Mouse (Mus musculus) megakaryocyte, embryonic 14.5 days (primary cell): ENCODE measurements around the gene Lrmp.

ENCODE experiments used
- FLI1 ChIP-seq: IDR thresholded peaks from 2 replicates; pipeline ENCODE4 v1.6.1; 2012; ENCODE audit warnings: low read length, inconsistent platforms, mixed read lengths
- GATA1 ChIP-seq: IDR thresholded peaks from 3 replicates; pipeline ENCODE4 v1.6.1; 2012; ENCODE audit warnings: mixed read lengths, low read length, inconsistent platforms, borderline replicate concordance

DNA sequence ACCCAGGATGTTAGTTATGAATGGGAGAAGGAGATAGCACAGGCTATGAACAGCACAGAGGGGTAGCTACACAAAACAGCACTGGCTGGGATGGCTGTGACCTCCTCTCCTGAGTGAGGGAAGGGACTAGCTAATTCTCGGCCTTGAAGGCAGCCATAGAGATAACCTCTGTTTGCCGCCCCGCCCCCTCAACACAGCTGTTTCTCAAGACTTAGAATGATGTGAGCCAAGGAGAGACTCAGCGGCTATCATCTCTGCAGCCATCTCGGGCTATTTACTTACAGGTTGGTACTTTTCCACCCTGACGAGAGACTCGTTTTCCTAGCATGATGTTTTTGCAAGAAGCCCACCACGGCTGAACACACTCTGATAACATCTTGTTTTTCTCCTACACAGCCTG lies 47.8 kb upstream of the Lrmp start:
- TF ChIP-seq GATA1 (no peak), FLI1 (no peak)
